Mouse (Mus musculus): ENCODE measurements around the gene Pgpep1.

DNA sequence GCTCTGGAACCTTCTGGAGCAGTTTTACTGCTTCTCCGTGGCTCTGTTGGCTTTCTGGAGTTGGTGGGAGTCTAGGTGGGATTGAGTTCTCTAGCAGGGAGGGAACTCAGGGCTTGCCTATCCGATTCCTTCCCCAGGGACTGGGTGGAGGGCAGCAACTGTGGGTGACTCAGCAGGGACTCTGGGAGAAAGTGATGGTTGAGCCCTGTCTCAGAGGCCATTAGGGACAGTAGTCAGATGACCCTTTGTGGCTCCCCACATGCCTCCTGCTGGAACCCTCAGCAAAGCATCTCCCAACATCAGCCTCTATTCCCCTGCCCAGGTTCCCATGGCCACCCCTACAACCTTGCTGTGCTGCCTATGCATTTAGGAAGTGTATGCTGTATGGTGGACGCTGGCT is 17.2 kb downstream of the Pgpep1 start:
- no peak for TF ChIP-seq CTCF (IDR thresholded peaks at IDR 0.05; ENCODE audit: low read depth)
- TF ChIP-seq EP300 (IDR thresholded peaks at IDR 0.05; ENCODE audit: low read depth): no peak
